Mouse (Mus musculus): ENCODE measurements around the gene Lgr4. TPM values are rescaled to one million over a fixed set of nuclear protein-coding genes. Genes with fewer than 3 reads are reported as not detected.

Gene Lgr4
- total and polyA plus RNA-seq, 2 experiments from 2014 or later, result 10.9 to 49.7 TPM

DNA sequence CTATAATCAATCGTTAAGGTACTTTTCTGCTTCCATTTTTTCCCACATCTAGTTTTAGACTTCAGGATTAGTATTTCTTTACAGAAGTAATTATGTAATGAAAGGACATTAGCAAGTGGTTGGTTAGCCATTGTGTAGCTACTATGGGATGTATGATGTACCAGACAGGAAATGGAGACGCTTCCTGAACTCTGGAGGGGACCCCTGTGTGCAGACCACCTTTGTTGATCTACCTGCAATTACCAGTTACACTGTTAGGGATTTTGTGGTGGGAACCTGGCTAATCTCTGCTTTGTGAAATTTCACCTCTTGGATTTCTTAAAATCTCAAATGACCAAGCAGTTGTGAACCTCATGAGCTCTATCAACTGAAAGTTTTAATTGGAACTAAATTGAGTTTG lies 54.9 kb downstream of the Lgr4 start:
- Histone ChIP-seq H3K4me1 (ENCODE audit: control insufficient read depth, insufficient read depth) (peaks cover 41% of the 10 kb centered on the region), H3K36me3 (replicated peaks; ENCODE audit: control insufficient read depth, insufficient read depth, low read length) (0 out of 2 replicates have a peak, but pooled peaks cover 3% of the 10 kb centered on the region), H3K9ac (replicated peaks; ENCODE audit: low read depth, low read length) (no peak overlapping the region), H3K4me2 (ENCODE audit: low read depth, low read length) (no peak overlapping the region), H3K9me3 (replicated peaks; ENCODE audit: control insufficient read depth, low read length) (no peaks in the 10 kb centered on the region), H3K27ac (ENCODE audit: low read depth) (no peak overlapping the region), H3K4me3 (ENCODE audit: low read depth, low read length) (no peak overlapping the region), H3K27me3 (ENCODE audit: control insufficient read depth, insufficient read depth, low read length) (no peaks in the 10 kb centered on the region)
- DNase-seq (ENCODE audit: low spot score) (no peak), ATAC-seq (ENCODE audit: insufficient read depth, low read depth) (no peak)
- TF ChIP-seq EP300 (IDR thresholded peaks at IDR 0.05; ENCODE audit: low read depth) (no peak), CTCF (IDR thresholded peaks at IDR 0.05; ENCODE audit: low read depth) (no peak)
- WGBS, result 88% methylated on average over 2 of the region's 2 CpGs

DNA sequence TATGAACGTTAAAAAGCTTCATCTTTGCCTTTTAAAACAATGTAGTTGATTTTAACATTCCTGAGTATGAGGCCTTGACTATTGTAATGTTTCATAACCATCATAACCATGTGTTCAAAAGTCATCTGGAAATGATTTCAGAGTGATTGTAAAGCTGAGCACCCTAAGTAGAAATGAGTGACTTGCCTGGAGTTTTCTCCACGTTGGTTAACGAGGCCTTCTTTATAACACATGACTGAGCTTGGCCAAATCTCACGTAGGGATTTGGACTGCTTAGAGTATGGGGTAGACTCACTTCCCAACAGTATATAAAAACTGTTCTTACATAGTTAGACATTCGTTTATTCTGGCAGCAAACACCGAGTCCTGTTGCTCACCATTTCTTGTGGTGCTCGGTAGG lies 55.5 kb downstream of the Lgr4 start:
- TF ChIP-seq EP300 (IDR thresholded peaks at IDR 0.05; ENCODE audit: low read depth), result no peak
- TF ChIP-seq CTCF (IDR thresholded peaks at IDR 0.05; ENCODE audit: low read depth), result no peak
- 67% methylated on average over 7 of the region's 7 CpGs for WGBS
- H3K27me3 ChIP-seq (ENCODE audit: control insufficient read depth, insufficient read depth, low read length), result no peaks in the 10 kb centered on the region

DNA sequence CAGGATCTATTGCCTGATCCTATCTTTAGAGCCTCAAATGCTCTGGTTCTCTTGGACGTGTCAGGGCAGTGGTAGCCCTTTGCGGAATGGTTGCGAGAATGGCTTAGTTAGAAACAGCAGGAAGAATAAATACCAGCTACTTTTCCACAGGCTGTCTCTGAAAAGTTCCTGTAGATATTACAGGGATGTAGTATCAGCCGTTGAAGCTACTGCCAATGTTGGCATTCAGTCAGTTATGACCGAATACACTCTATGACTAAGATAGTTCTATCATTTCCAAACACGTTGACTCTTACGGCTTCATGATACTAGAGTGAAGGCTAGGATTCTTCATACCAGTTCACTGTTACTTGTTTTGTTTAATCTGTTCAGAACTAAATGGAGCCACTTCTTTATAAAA lies 57.4 kb downstream of the Lgr4 start:
- TF ChIP-seq CTCF (IDR thresholded peaks at IDR 0.05; ENCODE audit: low read depth) (no peak), EP300 (IDR thresholded peaks at IDR 0.05; ENCODE audit: low read depth) (no peak)
- H3K9me3 ChIP-seq (replicated peaks; ENCODE audit: control insufficient read depth, low read length), result no peaks in the 10 kb centered on the region
- no peak overlapping the region for H3K4me3 ChIP-seq (ENCODE audit: low read depth, low read length)
- ATAC-seq (ENCODE audit: insufficient read depth, low read depth), result no peak
- peak overlapping the region; percentile 52; the same call in 1 of the 2 replicates for H3K27ac ChIP-seq (ENCODE audit: low read depth)
- H3K4me2 ChIP-seq (ENCODE audit: low read depth, low read length), result no peak overlapping the region
- 38% methylated on average over 7 of the region's 7 CpGs for WGBS
- H3K36me3 ChIP-seq (replicated peaks; ENCODE audit: control insufficient read depth, insufficient read depth, low read length), result 0 out of 2 replicates have a peak, but pooled peaks cover 3% of the 10 kb centered on the region
- no peak overlapping the region for H3K9ac ChIP-seq (replicated peaks; ENCODE audit: low read depth, low read length)
- H3K27me3 ChIP-seq (ENCODE audit: control insufficient read depth, insufficient read depth, low read length), result no peaks in the 10 kb centered on the region
- peaks cover 35% of the 10 kb centered on the region for H3K4me1 ChIP-seq (ENCODE audit: control insufficient read depth, insufficient read depth)
- no peak for DNase-seq (ENCODE audit: low spot score)

More for the DNA sequence above, 55.5 kb downstream of the Lgr4 start:
- 0 out of 2 replicates have a peak, but pooled peaks cover 3% of the 10 kb centered on the region for H3K36me3 ChIP-seq (replicated peaks; ENCODE audit: control insufficient read depth, insufficient read depth, low read length)
- H3K4me1 ChIP-seq (ENCODE audit: control insufficient read depth, insufficient read depth), result peaks cover 43% of the 10 kb centered on the region
- DNase-seq (ENCODE audit: low spot score) (no peak), ATAC-seq (ENCODE audit: insufficient read depth, low read depth) (no peak)
- H3K9ac ChIP-seq (replicated peaks; ENCODE audit: low read depth, low read length), result no peak overlapping the region
- H3K9me3 ChIP-seq (replicated peaks; ENCODE audit: control insufficient read depth, low read length), result no peaks in the 10 kb centered on the region
- H3K4me3 ChIP-seq (ENCODE audit: low read depth, low read length), result no peak overlapping the region
- H3K27ac ChIP-seq (ENCODE audit: low read depth), result no peak overlapping the region
- no peak overlapping the region for H3K4me2 ChIP-seq (ENCODE audit: low read depth, low read length)

DNA sequence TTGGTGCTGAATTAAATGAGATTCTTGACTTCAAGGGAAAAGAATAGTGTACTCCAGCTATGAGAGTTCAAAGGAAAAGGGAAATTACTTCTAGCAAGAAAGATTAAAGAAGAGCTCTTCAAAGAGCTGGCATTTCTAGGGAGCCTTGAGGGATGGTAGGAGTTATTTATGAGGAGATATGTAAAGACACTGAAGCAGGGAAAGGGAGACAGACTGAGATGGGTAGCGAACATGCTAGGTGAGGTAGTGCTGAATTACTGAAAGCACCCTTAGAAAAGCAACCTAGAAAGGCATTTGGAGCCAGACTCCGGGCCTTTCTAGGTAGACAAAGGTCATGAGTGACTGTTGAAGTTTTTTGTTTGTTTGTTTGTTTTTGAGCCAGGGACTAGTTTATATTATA lies 58.7 kb downstream of the Lgr4 start:
- Histone ChIP-seq H3K36me3 (replicated peaks; ENCODE audit: control insufficient read depth, insufficient read depth, low read length) (0 out of 2 replicates have a peak, but pooled peaks cover 3% of the 10 kb centered on the region), H3K4me1 (ENCODE audit: control insufficient read depth, insufficient read depth) (peaks cover 38% of the 10 kb centered on the region; the same call in 1 of the 2 replicates), H3K9me3 (replicated peaks; ENCODE audit: control insufficient read depth, low read length) (no peaks in the 10 kb centered on the region), H3K9ac (replicated peaks; ENCODE audit: low read depth, low read length) (no peak overlapping the region), H3K4me2 (ENCODE audit: low read depth, low read length) (no peak overlapping the region), H3K27ac (ENCODE audit: low read depth) (no peak overlapping the region), H3K4me3 (ENCODE audit: low read depth, low read length) (no peak overlapping the region), H3K27me3 (ENCODE audit: control insufficient read depth, insufficient read depth, low read length) (no peaks in the 10 kb centered on the region)
- ATAC-seq (ENCODE audit: insufficient read depth, low read depth), result no peak
- 95% methylated on average over 2 of the region's 2 CpGs for WGBS
- no peak for TF ChIP-seq CTCF (IDR thresholded peaks at IDR 0.05; ENCODE audit: low read depth)
- TF ChIP-seq EP300 (IDR thresholded peaks at IDR 0.05; ENCODE audit: low read depth), result no peak
- DNase-seq (ENCODE audit: low spot score), result no peak

DNA sequence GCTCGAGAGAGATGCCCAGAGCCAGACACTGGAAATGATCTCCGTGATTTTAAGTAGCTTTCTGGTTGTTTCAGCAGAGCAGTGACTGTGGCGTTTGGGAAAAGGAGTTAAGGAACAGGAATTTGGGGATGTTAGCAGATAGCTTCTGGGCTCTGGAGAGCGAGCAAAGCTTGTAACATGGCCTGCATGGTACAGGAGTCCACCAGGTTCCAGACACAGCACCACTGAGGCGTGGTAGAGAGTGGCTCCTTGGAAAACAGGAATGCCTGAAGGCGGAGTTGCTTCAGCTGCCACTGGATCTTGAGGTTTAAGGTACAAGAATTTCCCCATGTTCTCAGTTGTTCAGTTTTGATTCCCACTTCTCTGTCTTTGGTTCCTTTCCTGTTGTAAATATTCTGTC lies 59.9 kb downstream of the Lgr4 start:
- H3K36me3 ChIP-seq (replicated peaks; ENCODE audit: control insufficient read depth, insufficient read depth, low read length), result 0 out of 2 replicates have a peak, but pooled peaks cover 3% of the 10 kb centered on the region
- no peak overlapping the region for H3K27ac ChIP-seq (ENCODE audit: low read depth)
- TF ChIP-seq EP300 (IDR thresholded peaks at IDR 0.05; ENCODE audit: low read depth) (no peak), CTCF (IDR thresholded peaks at IDR 0.05; ENCODE audit: low read depth) (no peak)
- H3K27me3 ChIP-seq (ENCODE audit: control insufficient read depth, insufficient read depth, low read length), result no peaks in the 10 kb centered on the region
- no peak overlapping the region for H3K9ac ChIP-seq (replicated peaks; ENCODE audit: low read depth, low read length)
- peaks cover 40% of the 10 kb centered on the region; the same call in 1 of the 2 replicates for H3K4me1 ChIP-seq (ENCODE audit: control insufficient read depth, insufficient read depth)
- H3K9me3 ChIP-seq (replicated peaks; ENCODE audit: control insufficient read depth, low read length), result no peaks in the 10 kb centered on the region
- no peak for DNase-seq (ENCODE audit: low spot score)
- no peak for ATAC-seq (ENCODE audit: insufficient read depth, low read depth)
- 79% methylated on average over 6 of the region's 6 CpGs for WGBS
- no peak overlapping the region for H3K4me2 ChIP-seq (ENCODE audit: low read depth, low read length)
- no peak overlapping the region for H3K4me3 ChIP-seq (ENCODE audit: low read depth, low read length)

DNA sequence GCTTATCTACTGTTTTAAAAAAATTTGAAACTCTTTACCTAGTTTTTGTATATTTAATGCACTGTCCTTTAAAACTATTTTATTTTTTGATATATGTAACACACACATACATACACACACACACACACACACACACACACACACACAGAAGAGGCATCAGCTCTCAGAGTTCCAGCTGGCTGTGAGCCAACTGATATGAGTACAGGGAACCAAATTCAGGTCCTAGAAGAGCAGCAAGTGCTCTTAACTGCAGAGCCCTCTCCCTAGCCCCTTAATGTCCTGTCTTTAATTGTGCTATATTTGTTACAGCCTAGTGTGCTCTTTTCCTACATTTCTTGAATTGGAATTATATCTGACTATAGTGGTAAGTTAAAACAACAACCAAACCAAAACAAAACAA lies 61.8 kb downstream of the Lgr4 start:
- no peak overlapping the region for H3K4me2 ChIP-seq (ENCODE audit: low read depth, low read length)
- ATAC-seq (ENCODE audit: insufficient read depth, low read depth), result peak; percentile 73
- H3K9me3 ChIP-seq (replicated peaks; ENCODE audit: control insufficient read depth, low read length), result no peaks in the 10 kb centered on the region
- H3K4me3 ChIP-seq (ENCODE audit: low read depth, low read length), result no peak overlapping the region
- H3K4me1 ChIP-seq (ENCODE audit: control insufficient read depth, insufficient read depth), result peaks cover 36% of the 10 kb centered on the region; the same call in 1 of the 2 replicates
- DNase-seq (ENCODE audit: low spot score), result peak; percentile 68
- H3K9ac ChIP-seq (replicated peaks; ENCODE audit: low read depth, low read length), result no peak overlapping the region
- 0 out of 2 replicates have a peak, but pooled peaks cover 3% of the 10 kb centered on the region for H3K36me3 ChIP-seq (replicated peaks; ENCODE audit: control insufficient read depth, insufficient read depth, low read length)
- no peaks in the 10 kb centered on the region for H3K27me3 ChIP-seq (ENCODE audit: control insufficient read depth, insufficient read depth, low read length)
- no peak for TF ChIP-seq CTCF (IDR thresholded peaks at IDR 0.05; ENCODE audit: low read depth)
- TF ChIP-seq EP300 (IDR thresholded peaks at IDR 0.05; ENCODE audit: low read depth), result no peak
- 0 out of 2 replicates have a peak overlapping the region, but pooled peaks have one; percentile 8 for H3K27ac ChIP-seq (ENCODE audit: low read depth)

All from heart, postnatal 0 days (tissue).